Mouse (Mus musculus) neural tube, embryonic 11.5 days (tissue): Measurements from ENCODE around the gene Card10. TPM values are rescaled to one million over a fixed set of nuclear protein-coding genes. Genes with fewer than 3 reads are reported as not detected.
"Not testable (repeated sequence)": the region's sequence is repeated elsewhere in the genome, so short reads cannot be mapped to it uniquely, and the experiment has no call there.

Experiments used
- ATAC-seq: fragments of 200-750 bp; cut with Nextera tagmentation; 2 replicates; pipeline ENCODE4 v1.8.0; 2017; ENCODE audit warnings: moderate number of reproducible peaks, mild to moderate bottlenecking, moderate TSS enrichment, moderate library complexity; ENCODE audit not compliant: insufficient read depth, low FRiP score, low TSS enrichment
- DNase-seq: peaks from one replicate; pipeline ENCODE4 v3.0.0-alpha.2; 2015; ENCODE audit warnings: low spot score
- H3K27ac ChIP-seq: fragments of 300-500 bp; sonication (generic); 2 replicates; pipeline ENCODE4 v1.5.1; 2014; ENCODE audit warnings: low read depth, mild to moderate bottlenecking, low read length
- H3K27me3 ChIP-seq: fragments of 300-500 bp; sonication (generic); 2 replicates; pipeline ENCODE4 v1.6.1; 2014; ENCODE audit warnings: mild to moderate bottlenecking, low read length, mixed read lengths; ENCODE audit not compliant: control insufficient read depth, insufficient read depth
- H3K36me3 ChIP-seq: fragments of 300-500 bp; sonication (generic); 2 replicates; pipeline ENCODE4 v1.6.1; 2014; ENCODE audit warnings: mild to moderate bottlenecking, low read length, moderate library complexity, mixed read lengths; ENCODE audit not compliant: control insufficient read depth, insufficient read depth
- H3K4me1 ChIP-seq: fragments of 300-500 bp; sonication (generic); 2 replicates; pipeline ENCODE4 v1.6.1; 2014; ENCODE audit warnings: low read length, mixed read lengths; ENCODE audit not compliant: control insufficient read depth, insufficient read depth
- H3K4me2 ChIP-seq: fragments of 300-500 bp; sonication (generic); 2 replicates; pipeline ENCODE4 v1.6.1; 2014; ENCODE audit warnings: low read depth, mild to moderate bottlenecking, moderate library complexity
- H3K4me3 ChIP-seq: fragments of 300-500 bp; sonication (generic); 2 replicates; pipeline ENCODE4 v1.5.1; 2014; ENCODE audit warnings: low read depth, low read length
- H3K9ac ChIP-seq: fragments of 300-500 bp; sonication (generic); 2 replicates; pipeline ENCODE4 v1.6.1; 2014; ENCODE audit warnings: mild to moderate bottlenecking, low read length
- H3K9me3 ChIP-seq: fragments of 300-500 bp; sonication (generic); 2 replicates; pipeline ENCODE4 v1.6.1; 2016; ENCODE audit warnings: low read length; ENCODE audit not compliant: control insufficient read depth
- WGBS: fragments of 180-500 bp; shearing (Covaris S2); extraction: QIAGEN DNeasy Blood & Tissue Kit; methylation state at CpG from one replicate; pipeline ENCODE4 v1.1.7; 2014; 5-methylcytosine and 5-hydroxymethylcytosine counted together
- polyA plus RNA-seq: library from polyadenylated mRNA; unstranded; fragments of >200 nt; fragmentation: Nextera tagmentation; extraction: Ambion mirVana; gene quantifications from 2 replicates; pipeline ENCODE4 v1.2.1, GENCODE M21; 2014

Card10 gene
- polyA plus RNA-seq: 3.3 and 3.7 TPM in 2 replicates

- no peaks in the 10 kb centered on the region for H3K9me3 ChIP-seq
- peak within 1 kb of the TSS; percentile 76 for H3K4me2 ChIP-seq
- no peaks in the 10 kb centered on the region for H3K36me3 ChIP-seq
- no peak within 1 kb of the TSS for H3K27ac ChIP-seq
- 1% methylated on average over 42 of the region's 70 CpGs for WGBS
- H3K9ac ChIP-seq: peak within 1 kb of the TSS; percentile 50
- H3K4me3 ChIP-seq: peak within 1 kb of the TSS; percentile 48
- peak; percentile 53 for DNase-seq
- peaks cover 8% of the 10 kb centered on the region; the same call in 1 of the 2 replicates for H3K4me1 ChIP-seq
- peaks cover 29% of the 10 kb centered on the region for H3K27me3 ChIP-seq
- ATAC-seq: peak; percentile 23; the same call in 1 of the 2 replicates
Observed at GRCm38 (mm10) chr15:78802776-78803391, at the start of gene Card10. TSS of gene Card10 (minus strand) at chr15:78803042.

GRCm38 (mm10) chr15:78851505-78852153, 48.8 kb upstream of the Card10 start:
- no peak overlapping the region for H3K9ac ChIP-seq

DNA sequence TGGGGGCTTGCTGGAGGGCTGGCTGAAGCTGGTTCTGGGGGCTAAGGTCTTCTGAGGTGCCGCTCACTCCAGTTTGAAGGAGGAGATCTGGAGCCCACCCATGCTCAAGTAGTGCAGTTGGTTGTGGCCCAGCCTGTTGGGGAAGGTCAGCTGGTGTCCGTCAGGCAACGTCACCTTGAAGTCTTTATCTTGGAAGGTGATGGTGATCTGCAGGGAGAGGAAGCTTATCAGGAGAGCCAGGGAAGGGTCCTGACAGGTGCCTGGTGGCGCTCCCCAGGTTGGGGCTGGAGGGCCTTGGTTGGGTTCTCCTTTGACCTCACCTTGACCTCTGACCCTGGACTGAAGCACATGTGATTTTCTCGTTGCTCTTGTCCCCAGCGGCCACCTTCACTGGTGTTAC, 48.1 kb upstream of the Card10 start:
- ATAC-seq (no peak), DNase-seq (no peak)
- no peak overlapping the region for H3K4me2 ChIP-seq
- H3K4me1 ChIP-seq: no peaks in the 10 kb centered on the region
- H3K4me3 ChIP-seq: no peak overlapping the region
- H3K9ac ChIP-seq: no peak overlapping the region
- no peaks in the 10 kb centered on the region for H3K36me3 ChIP-seq
- H3K27me3 ChIP-seq: no peaks in the 10 kb centered on the region
- no peaks in the 10 kb centered on the region for H3K9me3 ChIP-seq
- no peak overlapping the region for H3K27ac ChIP-seq
- 74% methylated on average over 6 of the region's 6 CpGs for WGBS

More at GRCm38 (mm10) chr15:78851505-78852153, 48.8 kb upstream of the Card10 start:
- WGBS: 19% methylated on average over 13 of the region's 13 CpGs
- Histone ChIP-seq H3K27ac (no peak overlapping the region), H3K4me3 (no peak overlapping the region), H3K4me1 (no peaks in the 10 kb centered on the region), H3K9me3 (no peaks in the 10 kb centered on the region), H3K4me2 (no peak overlapping the region; the same call in 1 of the 2 replicates), H3K36me3 (no peaks in the 10 kb centered on the region), H3K27me3 (no peaks in the 10 kb centered on the region)
- DNase-seq (peak; percentile 89), ATAC-seq (peak; percentile 74)

- Histone ChIP-seq H3K4me1 (no peaks in the 10 kb centered on the region; the same call in 1 of the 2 replicates), H3K36me3 (no peaks in the 10 kb centered on the region), H3K4me2 (no peak overlapping the region), H3K9ac (no peak overlapping the region), H3K27ac (no peak overlapping the region), H3K27me3 (no peaks in the 10 kb centered on the region), H3K4me3 (no peak overlapping the region), H3K9me3 (no peaks in the 10 kb centered on the region)
- ATAC-seq (no peak), DNase-seq (no peak)
- 80% methylated on average over 15 of the region's 15 CpGs for WGBS
Observed at GRCm38 (mm10) chr15:78850059-78850824, 47.4 kb upstream of the Card10 start.

- Histone ChIP-seq H3K4me3 (no peak overlapping the region), H3K27ac (no peak overlapping the region), H3K36me3 (no peaks in the 10 kb centered on the region), H3K4me1 (peaks cover 4% of the 10 kb centered on the region), H3K4me2 (no peak overlapping the region), H3K9ac (no peak overlapping the region), H3K9me3 (no peaks in the 10 kb centered on the region), H3K27me3 (peaks cover 1% of the 10 kb centered on the region)
- DNase-seq (no peak), ATAC-seq (no peak)
- WGBS: 83% methylated on average over 12 of the region's 12 CpGs
Observed at GRCm38 (mm10) chr15:78849485-78849884, 46.6 kb upstream of the Card10 start.

DNA sequence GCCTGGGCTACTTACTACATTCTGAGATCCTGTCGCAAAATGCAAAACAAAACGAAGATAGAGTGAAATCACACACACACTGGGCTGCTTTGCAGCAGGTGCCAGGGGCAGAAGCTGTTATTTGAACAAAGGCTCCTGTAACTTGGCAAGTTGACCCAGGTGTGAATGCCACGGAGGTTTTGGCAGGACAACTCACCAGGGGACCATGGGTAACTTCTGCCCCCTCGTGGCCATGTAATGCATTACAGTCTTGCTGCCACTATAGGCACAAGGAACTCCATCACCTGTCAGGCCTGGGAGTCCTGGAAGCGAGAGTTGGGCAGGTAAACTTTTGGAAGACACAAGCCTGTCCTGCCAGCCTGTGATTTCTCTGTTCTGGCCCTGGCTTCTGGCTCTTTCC, 45.6 kb upstream of the Card10 start:
- Histone ChIP-seq H3K4me3 (no peak overlapping the region), H3K4me2 (no peak overlapping the region), H3K27me3 (peaks cover 11% of the 10 kb centered on the region), H3K9me3 (no peaks in the 10 kb centered on the region), H3K36me3 (no peaks in the 10 kb centered on the region), H3K4me1 (peaks cover 4% of the 10 kb centered on the region), H3K9ac (no peak overlapping the region), H3K27ac (no peak overlapping the region)
- DNase-seq (peak; percentile 81), ATAC-seq (no peak)
- WGBS: 37% methylated on average over 5 of the region's 5 CpGs

DNA sequence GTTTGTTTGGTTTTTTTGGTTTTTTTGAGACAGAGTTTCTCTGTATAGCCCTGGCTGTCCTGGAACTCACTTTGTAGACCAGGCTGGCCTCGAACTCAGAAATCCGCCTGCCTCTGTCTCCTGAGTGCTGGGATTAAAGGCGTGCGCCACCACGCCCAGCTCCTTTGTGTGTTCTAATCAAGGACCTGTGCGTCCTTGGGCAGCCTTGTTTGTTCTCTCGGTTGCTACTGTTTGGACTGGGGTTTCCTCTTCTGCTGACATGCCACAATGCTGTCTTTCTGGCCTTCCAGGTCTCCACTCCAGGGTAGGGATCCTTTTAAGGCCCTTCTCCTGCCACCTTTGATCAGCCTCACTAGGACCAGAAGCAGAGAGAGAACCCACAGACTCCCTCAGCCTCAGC, 44.0 kb upstream of the Card10 start:
- 86% methylated on average over 7 of the region's 7 CpGs for WGBS
- not testable (repeated sequence) for ATAC-seq

DNA sequence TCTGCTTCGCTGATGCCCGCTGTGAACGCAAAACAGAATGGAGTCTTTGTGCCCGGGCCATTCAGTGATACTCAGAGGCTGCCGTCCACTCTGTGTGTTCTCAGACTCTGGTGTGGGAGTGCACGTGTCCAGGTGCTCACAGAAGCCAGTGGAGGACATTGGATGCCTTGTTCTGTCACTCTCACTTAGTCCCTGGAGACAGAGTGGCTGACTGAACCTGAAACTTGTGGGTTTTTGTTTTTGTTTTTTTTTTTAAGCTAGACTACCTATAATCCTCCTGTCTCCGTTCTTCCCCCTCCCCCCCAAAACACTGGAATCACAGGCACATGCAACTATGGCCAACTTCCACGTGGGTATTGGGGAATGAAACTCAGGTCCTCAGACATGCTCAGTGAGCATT, 43.5 kb upstream of the Card10 start:
- peaks cover 18% of the 10 kb centered on the region for H3K27me3 ChIP-seq
- no peak overlapping the region for H3K4me3 ChIP-seq
- no peaks in the 10 kb centered on the region for H3K9me3 ChIP-seq
- no peak overlapping the region for H3K27ac ChIP-seq
- H3K36me3 ChIP-seq: no peaks in the 10 kb centered on the region
- peaks cover 4% of the 10 kb centered on the region for H3K4me1 ChIP-seq
- ATAC-seq (no peak), DNase-seq (no peak)
- H3K9ac ChIP-seq: no peak overlapping the region
- 76% methylated on average over 8 of the region's 8 CpGs for WGBS
- H3K4me2 ChIP-seq: no peak overlapping the region

More for the DNA sequence above, 44.0 kb upstream of the Card10 start:
- not testable (repeated sequence) for H3K4me1 ChIP-seq, H3K4me3 ChIP-seq, H3K9me3 ChIP-seq, H3K36me3 ChIP-seq, H3K9ac ChIP-seq, H3K4me2 ChIP-seq, DNase-seq, H3K27ac ChIP-seq
- H3K27me3 ChIP-seq: peaks cover 18% of the 10 kb centered on the region
